Mouse (Mus musculus): ENCODE measurements around the gene Cbr2. TPM values are rescaled to one million over a fixed set of nuclear protein-coding genes. Genes with fewer than 3 reads are reported as not detected.
"Not testable (repeated sequence)": the region's sequence is repeated elsewhere in the genome, so short reads cannot be mapped to it uniquely, and the experiment has no call there.

The Cbr2 gene
- polyA plus RNA-seq, 1 experiment from 2014 or later, result 1.1 TPM

- H3K4me1 ChIP-seq (ENCODE audit: control insufficient read depth, insufficient read depth, low read length), result no peaks in the 10 kb centered on the region
- H3K4me2 ChIP-seq (ENCODE audit: low read length), result no peak overlapping the region
- no peak overlapping the region for H3K27ac ChIP-seq (ENCODE audit: low read depth, low read length)
- DNase-seq (ENCODE audit: low spot score) (no peak), ATAC-seq (no peak)
- 80% methylated on average over 7 of the region's 7 CpGs for WGBS
- no peak overlapping the region for H3K9ac ChIP-seq (ENCODE audit: low read length)
- no peaks in the 10 kb centered on the region for H3K9me3 ChIP-seq (replicated peaks; ENCODE audit: control insufficient read depth, low read length)
- no peaks in the 10 kb centered on the region for H3K27me3 ChIP-seq (replicated peaks; ENCODE audit: control insufficient read depth, insufficient read depth, low read length)
- H3K36me3 ChIP-seq (ENCODE audit: control insufficient read depth, insufficient read depth, low read length), result no peaks in the 10 kb centered on the region
- H3K4me3 ChIP-seq (ENCODE audit: low read depth, low read length), result no peak overlapping the region
Measured at GRCm38 (mm10) chr11:120744121-120744701, 12.3 kb upstream of the Cbr2 start.

- no peaks in the 10 kb centered on the region for H3K36me3 ChIP-seq (ENCODE audit: control insufficient read depth, insufficient read depth, low read length)
- no peaks in the 10 kb centered on the region for H3K4me1 ChIP-seq (ENCODE audit: control insufficient read depth, insufficient read depth, low read length)
- H3K27ac ChIP-seq (ENCODE audit: low read depth, low read length), result no peak overlapping the region
- ATAC-seq (no peak), DNase-seq (ENCODE audit: low spot score) (no peak)
- H3K9ac ChIP-seq (ENCODE audit: low read length), result no peak overlapping the region
- WGBS, result 89% methylated on average over 5 of the region's 5 CpGs
- no peaks in the 10 kb centered on the region for H3K27me3 ChIP-seq (replicated peaks; ENCODE audit: control insufficient read depth, insufficient read depth, low read length)
- H3K4me2 ChIP-seq (ENCODE audit: low read length), result no peak overlapping the region
- H3K9me3 ChIP-seq (replicated peaks; ENCODE audit: control insufficient read depth, low read length), result no peaks in the 10 kb centered on the region
- no peak overlapping the region for H3K4me3 ChIP-seq (ENCODE audit: low read depth, low read length)
Measured at GRCm38 (mm10) chr11:120740981-120741380, 9.1 kb upstream of the Cbr2 start.

- no peaks in the 10 kb centered on the region for H3K9me3 ChIP-seq (replicated peaks; ENCODE audit: control insufficient read depth, low read length)
- ATAC-seq, result no peak
- H3K4me1 ChIP-seq (ENCODE audit: control insufficient read depth, insufficient read depth, low read length), result no peaks in the 10 kb centered on the region
- no peaks in the 10 kb centered on the region for H3K36me3 ChIP-seq (ENCODE audit: control insufficient read depth, insufficient read depth, low read length)
- no peak for DNase-seq (ENCODE audit: low spot score)
- H3K9ac ChIP-seq (ENCODE audit: low read length), result no peak overlapping the region
- H3K27me3 ChIP-seq (replicated peaks; ENCODE audit: control insufficient read depth, insufficient read depth, low read length), result no peaks in the 10 kb centered on the region
- H3K4me2 ChIP-seq (ENCODE audit: low read length), result no peak overlapping the region
- H3K4me3 ChIP-seq (ENCODE audit: low read depth, low read length), result no peak overlapping the region
- WGBS, result 71% methylated on average over 6 of the region's 6 CpGs
- no peak overlapping the region for H3K27ac ChIP-seq (ENCODE audit: low read depth, low read length)
Measured at GRCm38 (mm10) chr11:120736424-120736823, 4.5 kb upstream of the Cbr2 start.

GRCm38 (mm10) chr11:120733521-120733920 lies 1.6 kb upstream of the Cbr2 start:
- DNase-seq (ENCODE audit: low spot score) (no peak), ATAC-seq (no peak)
- 61% methylated on average over 6 of the region's 6 CpGs for WGBS
- Histone ChIP-seq H3K4me2 (ENCODE audit: low read length) (no peak overlapping the region), H3K4me1 (ENCODE audit: control insufficient read depth, insufficient read depth, low read length) (no peaks in the 10 kb centered on the region; the same call in 1 of the 2 replicates), H3K4me3 (ENCODE audit: low read depth, low read length) (no peak overlapping the region), H3K27ac (ENCODE audit: low read depth, low read length) (no peak overlapping the region), H3K36me3 (ENCODE audit: control insufficient read depth, insufficient read depth, low read length) (no peaks in the 10 kb centered on the region), H3K9ac (ENCODE audit: low read length) (no peak overlapping the region), H3K27me3 (replicated peaks; ENCODE audit: control insufficient read depth, insufficient read depth, low read length) (no peaks in the 10 kb centered on the region), H3K9me3 (replicated peaks; ENCODE audit: control insufficient read depth, low read length) (no peaks in the 10 kb centered on the region)

GRCm38 (mm10) chr11:120731395-120731794 lies 519 bp downstream of the Cbr2 start:
- DNase-seq (ENCODE audit: low spot score), result no peak
- no peak for ATAC-seq
- Histone ChIP-seq H3K4me3 (ENCODE audit: low read depth, low read length) (no peak overlapping the region), H3K9ac (ENCODE audit: low read length) (no peak overlapping the region), H3K4me2 (ENCODE audit: low read length) (no peak overlapping the region), H3K9me3 (replicated peaks; ENCODE audit: control insufficient read depth, low read length) (no peaks in the 10 kb centered on the region), H3K27ac (ENCODE audit: low read depth, low read length) (no peak overlapping the region), H3K27me3 (replicated peaks; ENCODE audit: control insufficient read depth, insufficient read depth, low read length) (no peaks in the 10 kb centered on the region), H3K36me3 (ENCODE audit: control insufficient read depth, insufficient read depth, low read length) (no peaks in the 10 kb centered on the region), H3K4me1 (ENCODE audit: control insufficient read depth, insufficient read depth, low read length) (peaks cover 3% of the 10 kb centered on the region; the same call in 1 of the 2 replicates)
- WGBS, result 96% methylated on average over 1 of the region's 1 CpGs

GRCm38 (mm10) chr11:120730331-120730870 lies 1.5 kb downstream of the Cbr2 start:
- peaks cover 4% of the 10 kb centered on the region; the same call in 1 of the 2 replicates for H3K4me1 ChIP-seq (ENCODE audit: control insufficient read depth, insufficient read depth, low read length)
- H3K27me3 ChIP-seq (replicated peaks; ENCODE audit: control insufficient read depth, insufficient read depth, low read length), result no peaks in the 10 kb centered on the region
- DNase-seq (ENCODE audit: low spot score) (no peak), ATAC-seq (no peak)
- H3K4me3 ChIP-seq (ENCODE audit: low read depth, low read length), result no peak overlapping the region
- WGBS, result 87% methylated on average over 10 of the region's 10 CpGs
- no peak overlapping the region for H3K4me2 ChIP-seq (ENCODE audit: low read length)
- no peak overlapping the region for H3K27ac ChIP-seq (ENCODE audit: low read depth, low read length)
- no peaks in the 10 kb centered on the region for H3K9me3 ChIP-seq (replicated peaks; ENCODE audit: control insufficient read depth, low read length)
- no peak overlapping the region for H3K9ac ChIP-seq (ENCODE audit: low read length)
- no peaks in the 10 kb centered on the region for H3K36me3 ChIP-seq (ENCODE audit: control insufficient read depth, insufficient read depth, low read length)

- 1% methylated on average over 17 of the region's 21 CpGs for WGBS
- H3K27me3 ChIP-seq (replicated peaks; ENCODE audit: control insufficient read depth, insufficient read depth, low read length); H3K4me3 ChIP-seq (ENCODE audit: low read depth, low read length); H3K4me1 ChIP-seq (ENCODE audit: control insufficient read depth, insufficient read depth, low read length); H3K9ac ChIP-seq (ENCODE audit: low read length); H3K36me3 ChIP-seq (ENCODE audit: control insufficient read depth, insufficient read depth, low read length); H3K9me3 ChIP-seq (replicated peaks; ENCODE audit: control insufficient read depth, low read length); H3K27ac ChIP-seq (ENCODE audit: low read depth, low read length): not testable (repeated sequence)
- H3K4me2 ChIP-seq (ENCODE audit: low read length), result peak overlapping the region; percentile 28; the same call in 1 of the 2 replicates
- ATAC-seq, result peak; percentile 47; the same call in 1 of the 2 replicates
- DNase-seq (ENCODE audit: low spot score), result peak; percentile 40
Measured at GRCm38 (mm10) chr11:120729432-120730050, 2.4 kb downstream of the Cbr2 start.

- H3K4me2 ChIP-seq (ENCODE audit: low read length), result no peak overlapping the region
- H3K4me1 ChIP-seq (ENCODE audit: control insufficient read depth, insufficient read depth, low read length), result peaks cover 4% of the 10 kb centered on the region; the same call in 1 of the 2 replicates
- DNase-seq (ENCODE audit: low spot score) (no peak), ATAC-seq (no peak)
- H3K9ac ChIP-seq (ENCODE audit: low read length), result no peak overlapping the region
- 0 out of 2 replicates have a peak, but pooled peaks cover under 1% of the 10 kb centered on the region for H3K36me3 ChIP-seq (ENCODE audit: control insufficient read depth, insufficient read depth, low read length)
- H3K4me3 ChIP-seq (ENCODE audit: low read depth, low read length), result no peak overlapping the region
- no peaks in the 10 kb centered on the region for H3K9me3 ChIP-seq (replicated peaks; ENCODE audit: control insufficient read depth, low read length)
- H3K27me3 ChIP-seq (replicated peaks; ENCODE audit: control insufficient read depth, insufficient read depth, low read length), result no peaks in the 10 kb centered on the region
- WGBS, result 68% methylated on average over 11 of the region's 11 CpGs
- no peak overlapping the region for H3K27ac ChIP-seq (ENCODE audit: low read depth, low read length)
Measured at GRCm38 (mm10) chr11:120728530-120729240, 3.2 kb downstream of the Cbr2 start.

All from forebrain, embryonic 14.5 days (tissue).